Mouse (Mus musculus): ENCODE measurements around the gene Cpn2. TPM values are rescaled to one million over a fixed set of nuclear protein-coding genes. Genes with fewer than 3 reads are reported as not detected.

Gene Cpn2
- polyA plus RNA-seq, 1 experiment from 2014 or later, result 0.08 TPM

Other genes starting within 250 kb of the Cpn2 start
- gene Hes1, start 203.1 kb downstream of the Cpn2 start, polyA plus RNA-seq (2015; fragmentation: Nextera tagmentation; extraction: Ambion mirVana), result 57.4 and 63.3 TPM in 2 replicates
- 0.99 and 1.2 TPM in 2 replicates for gene Lrrc15, start 15.8 kb upstream of the Cpn2 start, polyA plus RNA-seq (2015; fragmentation: Nextera tagmentation; extraction: Ambion mirVana)
- 0.90 and 0.93 TPM in 2 replicates for gene Gp5, start 43.3 kb upstream of the Cpn2 start, polyA plus RNA-seq (2015; fragmentation: Nextera tagmentation; extraction: Ambion mirVana)
- gene Atp13a3, start 138.5 kb upstream of the Cpn2 start, polyA plus RNA-seq (2015; fragmentation: Nextera tagmentation; extraction: Ambion mirVana), result 12.1 and 14.0 TPM in 2 replicates

All from kidney, embryonic 15.5 days (tissue).